36 mouse cellular contexts compared by ENCODE assay signal in the genomic region with DNA sequence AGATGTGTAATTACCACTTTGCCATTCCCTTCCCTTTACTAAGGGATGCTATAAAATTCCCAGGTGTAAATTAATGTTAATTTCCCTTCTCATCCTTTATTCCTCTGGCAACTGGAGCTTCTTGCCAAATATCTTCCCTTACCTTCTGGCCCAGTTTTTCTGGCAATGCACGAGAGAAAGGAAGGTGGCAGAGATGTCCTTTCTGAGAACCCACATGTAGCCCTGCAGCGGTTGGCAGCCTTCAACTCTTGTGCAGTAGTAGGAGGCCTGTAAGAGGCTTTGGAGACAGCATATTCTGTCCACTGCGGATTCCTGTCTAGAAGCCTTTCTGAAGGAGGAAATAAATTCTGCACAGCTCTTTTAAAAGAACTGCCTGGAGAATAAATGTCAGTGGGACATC. TPM values are rescaled to one million over a fixed set of nuclear protein-coding genes. Genes with fewer than 3 reads are reported as not detected.
"Had no signal": no experiment of that assay in that cellular context is flagged by ENCODE, and none has a peak within 500 bp of the region (broad histone marks: within the 10 kb centered on the region; RNA-seq: fewer than 3 reads in every experiment).

No protein-coding gene starts in this region.

- DNase-seq: left cerebral cortex, postnatal 4 days; liver; liver, embryonic 13.5 days; liver, postnatal 0 days; lung, adult 18-20 months; lung, adult 2 months; lung, embryonic 14.5 days; lung, postnatal 10 days; lung, postnatal 14 days; lung, postnatal 36 days; lung, postnatal 4 days; midbrain, embryonic 14.5 days had no signal

RNA-seq across cellular contexts. Expression of a gene that starts 20.0 kb away (rescaled TPM):
- total RNA-seq: left cerebral cortex, postnatal 10 days; left cerebral cortex, postnatal 14 days; left cerebral cortex, postnatal 25 days; left cerebral cortex, postnatal 36 days; liver, adult 2 months; megakaryocyte progenitor cell, adult 5-6 weeks; megakaryocyte, adult 5-6 weeks; megakaryocyte-erythroid progenitor cell, adult 5-6 weeks; monocyte, adult 5-6 weeks had no signal
- polyA plus RNA-seq: limb, embryonic 10.5 days; limb, embryonic 11.5 days; limb, embryonic 12.5 days; limb, embryonic 13.5 days; limb, embryonic 15.5 days; liver, adult 2 months; liver, embryonic 11.5 days; liver, embryonic 12.5 days; liver, embryonic 13.5 days; liver, embryonic 14.5 days; liver, embryonic 15.5 days; liver, embryonic 16.5 days; liver, postnatal 0 days; lung, adult 2 months; lung, embryonic 14.5 days; lung, embryonic 15.5 days; lung, embryonic 16.5 days; lung, postnatal 0 days; macrophage; myocyte had no signal
